Mouse (Mus musculus): ENCODE data around the gene Pikfyve.
A peak's percentile ranks its signal among the peaks of the same experiment; 100 is the strongest.

Pikfyve gene

GRCm38 (mm10) chr1:65186287-65187073, at the start of gene Pikfyve, which contains the start of gene Idh1:
Gene Pikfyve (plus strand): TSS chr1:65186683.
Gene Idh1 (minus strand): TSS chr1:65186500.
- peak; percentile 99 for DNase-seq (ENCODE audit: low read depth)

- DNase-seq (ENCODE audit: low read depth): no peak
These were observed 48.9 kb upstream of the Pikfyve start for GRCm38 (mm10) chr1:65137560-65137959.

- DNase-seq (ENCODE audit: low read depth): no peak
These were observed 41.7 kb upstream of the Pikfyve start for GRCm38 (mm10) chr1:65144783-65145182.

- DNase-seq (ENCODE audit: low read depth): no peak
These were observed 39.9 kb upstream of the Pikfyve start for GRCm38 (mm10) chr1:65146601-65147000.

GRCm38 (mm10) chr1:65147326-65147725, 39.2 kb upstream of the Pikfyve start:
- DNase-seq (ENCODE audit: low read depth): no peak

- no peak for DNase-seq (ENCODE audit: low read depth)
These were observed 38.5 kb upstream of the Pikfyve start for GRCm38 (mm10) chr1:65147971-65148370.

- no peak for DNase-seq (ENCODE audit: low read depth)
These were observed 31.7 kb upstream of the Pikfyve start for GRCm38 (mm10) chr1:65154814-65155213.

GRCm38 (mm10) chr1:65156111-65156510, 30.4 kb upstream of the Pikfyve start:
- DNase-seq (ENCODE audit: low read depth): no peak

- no peak for DNase-seq (ENCODE audit: low read depth)
These were observed 24.3 kb upstream of the Pikfyve start for GRCm38 (mm10) chr1:65162210-65162609.

GRCm38 (mm10) chr1:65167496-65167895, 19.0 kb upstream of the Pikfyve start:
- DNase-seq (ENCODE audit: low read depth): no peak

- DNase-seq (ENCODE audit: low read depth): no peak
These were observed 16.9 kb upstream of the Pikfyve start for GRCm38 (mm10) chr1:65169536-65169935.

GRCm38 (mm10) chr1:65169947-65170346, 16.5 kb upstream of the Pikfyve start:
- no peak for DNase-seq (ENCODE audit: low read depth)

- DNase-seq (ENCODE audit: low read depth): no peak
These were observed 14.9 kb upstream of the Pikfyve start for GRCm38 (mm10) chr1:65171579-65171978.

- no peak for DNase-seq (ENCODE audit: low read depth)
These were observed 12.8 kb upstream of the Pikfyve start for GRCm38 (mm10) chr1:65173716-65174115.

GRCm38 (mm10) chr1:65176171-65176570, 10.3 kb upstream of the Pikfyve start:
- no peak for DNase-seq (ENCODE audit: low read depth)

- DNase-seq (ENCODE audit: low read depth): no peak
These were observed 9.6 kb upstream of the Pikfyve start for GRCm38 (mm10) chr1:65176912-65177311.

GRCm38 (mm10) chr1:65177452-65177851, 9.0 kb upstream of the Pikfyve start:
- no peak for DNase-seq (ENCODE audit: low read depth)

GRCm38 (mm10) chr1:65178126-65178901, 8.2 kb upstream of the Pikfyve start:
- DNase-seq (ENCODE audit: low read depth): peak; percentile 96

- peak; percentile 89 for DNase-seq (ENCODE audit: low read depth)
These were observed 7.5 kb upstream of the Pikfyve start for GRCm38 (mm10) chr1:65178902-65179432.

GRCm38 (mm10) chr1:65179634-65180249, 6.7 kb upstream of the Pikfyve start:
- peak; percentile 89 for DNase-seq (ENCODE audit: low read depth)

- DNase-seq (ENCODE audit: low read depth): no peak
These were observed 5.0 kb upstream of the Pikfyve start for GRCm38 (mm10) chr1:65181459-65181858.

- no peak for DNase-seq (ENCODE audit: low read depth)
These were observed 2.5 kb upstream of the Pikfyve start for GRCm38 (mm10) chr1:65183994-65184393.

Data from naive thymus-derived CD4-positive, alpha-beta T cell, adult 2 months (primary cell).